Mouse (Mus musculus) ovary, adult 18-20 months (tissue): Measurements from ENCODE around the gene Dlx6.

Experiments
- DNase-seq: peaks from one replicate; pipeline ENCODE4 v3.0.0; 2022; ENCODE audit warnings: low spot score, mixed read lengths

The Dlx6 gene

GRCm38 (mm10) chr6:6863160-6863870 is at the start of gene Dlx6:
Gene Dlx6 (plus strand): TSS chr6:6863334.
- DNase-seq, result no peak

DNA sequence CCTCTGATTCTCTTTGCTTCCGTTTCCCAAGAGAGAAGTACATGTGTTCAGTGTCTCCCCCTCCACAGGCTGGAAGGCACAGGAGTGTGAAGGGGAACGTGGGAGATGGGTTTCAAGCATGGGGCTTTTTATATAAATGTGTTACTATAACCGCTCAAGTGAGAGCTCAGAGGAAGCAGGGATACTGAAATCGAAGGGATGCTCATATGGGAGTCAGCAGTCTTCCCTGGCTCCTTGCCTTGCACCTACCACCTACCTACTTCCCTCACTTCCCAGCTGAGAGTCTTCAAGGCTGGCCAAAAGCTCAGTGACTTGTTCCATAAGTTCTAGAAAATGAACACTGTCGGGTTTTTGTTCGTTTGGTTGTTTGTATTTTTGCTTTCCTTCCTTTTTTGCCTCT is 46.3 kb upstream of the Dlx6 start:
- DNase-seq, result no peak

DNA sequence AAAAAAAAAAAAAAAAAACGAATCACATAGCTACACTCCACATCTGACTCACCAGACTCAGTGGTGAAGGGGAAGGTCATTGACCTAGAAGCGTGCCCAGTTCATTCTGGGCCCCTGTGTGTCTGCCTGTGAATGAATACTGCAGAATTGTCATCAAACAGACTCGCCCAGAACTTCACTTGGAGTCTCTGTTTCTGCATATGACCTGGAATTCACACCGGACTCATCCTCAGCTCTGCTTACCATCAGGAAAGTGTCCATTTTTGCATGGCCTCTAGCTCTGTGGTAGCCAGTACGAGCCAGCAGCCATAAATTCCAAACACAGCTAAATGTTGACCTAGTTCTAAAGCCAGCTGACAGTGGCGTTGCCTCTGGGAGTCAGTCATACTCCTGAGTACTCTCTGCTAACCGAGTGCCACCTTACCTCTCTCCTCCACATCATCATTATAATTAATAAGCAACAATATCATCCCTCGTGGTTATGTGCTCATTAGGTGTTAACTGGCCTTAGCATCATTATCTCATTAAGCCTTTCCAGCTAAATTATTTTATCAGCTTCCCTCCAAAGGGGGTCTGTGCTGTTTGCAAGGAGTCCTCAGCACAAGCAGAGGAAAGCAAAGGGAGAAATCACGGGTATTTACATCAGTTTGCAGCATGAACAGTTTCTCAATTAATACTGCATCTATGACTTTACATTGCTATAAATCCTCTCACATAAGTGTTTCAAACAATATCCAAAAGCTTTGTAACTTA is 44.9 kb upstream of the Dlx6 start:
- DNase-seq, result no peak

DNA sequence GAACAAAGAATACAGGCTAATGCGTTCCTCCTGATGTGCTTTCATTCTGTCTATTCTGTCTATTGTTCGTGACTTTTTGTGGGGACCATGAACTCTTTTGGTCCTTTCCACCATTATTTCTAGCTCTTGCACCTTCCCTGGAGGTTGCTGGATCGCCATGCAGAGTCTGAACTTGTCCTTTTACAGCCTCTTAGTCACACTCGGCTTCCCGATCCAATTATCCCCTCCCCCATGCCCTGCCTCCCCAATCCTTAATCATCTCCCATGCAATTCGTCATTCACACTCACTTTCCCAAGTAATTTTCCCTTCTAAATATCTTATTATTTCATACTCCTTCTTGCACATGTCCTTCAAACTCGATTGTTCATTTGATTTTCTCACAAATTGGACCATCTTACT is 44.0 kb upstream of the Dlx6 start:
- no peak for DNase-seq

GRCm38 (mm10) chr6:6825313-6825712 is 37.8 kb upstream of the Dlx6 start:
- no peak for DNase-seq

- no peak for DNase-seq
These were observed 36.3 kb upstream of the Dlx6 start for GRCm38 (mm10) chr6:6826861-6827260.

GRCm38 (mm10) chr6:6830446-6830845 is 32.7 kb upstream of the Dlx6 start:
- no peak for DNase-seq

DNA sequence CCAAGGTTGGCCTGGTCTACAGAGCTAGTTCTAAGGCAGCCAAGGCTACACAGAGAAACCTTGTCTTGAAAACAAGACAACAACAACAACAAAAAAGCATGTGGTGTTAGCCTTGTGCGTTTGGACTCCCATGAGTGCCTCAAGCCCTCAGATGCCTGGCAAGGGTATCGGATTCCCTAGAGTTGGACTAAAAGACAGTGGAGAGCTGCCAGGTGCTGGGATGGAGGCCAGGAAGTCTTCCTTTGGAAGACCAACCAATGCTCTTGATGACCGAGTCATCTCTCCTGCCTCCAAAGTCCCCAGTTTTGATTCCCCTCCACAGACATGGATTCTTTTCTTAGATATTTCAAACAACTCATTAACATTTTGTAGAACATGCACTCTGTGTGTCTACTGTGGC is 29.8 kb upstream of the Dlx6 start:
- DNase-seq, result no peak

DNA sequence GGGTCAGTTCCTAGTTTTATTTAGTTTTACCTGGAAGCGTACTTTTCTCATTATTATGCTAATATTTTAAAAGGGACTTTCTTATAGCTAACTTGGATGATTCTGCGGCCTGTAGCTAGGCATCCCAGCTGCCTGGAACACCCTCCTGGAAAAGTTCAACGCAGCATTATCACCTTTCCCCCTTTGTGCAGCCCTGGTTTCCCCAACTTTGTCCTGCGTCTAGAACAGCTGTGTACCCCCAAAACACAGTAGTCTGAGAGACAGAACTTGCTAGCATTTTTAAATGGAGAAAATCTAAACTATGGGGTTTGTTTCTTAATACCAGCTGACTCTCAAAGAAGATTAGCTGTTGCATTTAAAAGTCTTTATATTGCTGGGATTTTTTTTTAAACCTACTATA is 14.6 kb upstream of the Dlx6 start:
- no peak for DNase-seq

DNA sequence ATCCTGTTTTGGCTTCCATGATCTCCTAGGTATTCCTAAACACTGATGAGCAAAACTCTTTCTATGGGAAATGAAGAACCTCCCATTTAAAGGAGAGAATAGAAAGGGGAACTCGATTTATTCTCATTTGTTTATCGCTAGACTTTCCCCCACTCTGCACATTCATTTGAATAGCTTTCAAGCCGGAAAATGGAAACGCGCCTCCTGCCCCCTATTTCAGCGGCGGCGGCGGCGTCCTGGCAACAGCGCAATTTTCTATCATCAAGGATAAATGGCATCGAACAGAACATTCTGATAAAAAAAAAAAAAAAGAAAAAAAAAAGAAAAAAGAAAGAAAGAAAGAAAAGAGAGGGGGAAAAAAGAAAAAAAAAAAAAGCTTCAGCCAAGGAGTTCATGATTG is 13.4 kb upstream of the Dlx6 start:
- no peak for DNase-seq

DNA sequence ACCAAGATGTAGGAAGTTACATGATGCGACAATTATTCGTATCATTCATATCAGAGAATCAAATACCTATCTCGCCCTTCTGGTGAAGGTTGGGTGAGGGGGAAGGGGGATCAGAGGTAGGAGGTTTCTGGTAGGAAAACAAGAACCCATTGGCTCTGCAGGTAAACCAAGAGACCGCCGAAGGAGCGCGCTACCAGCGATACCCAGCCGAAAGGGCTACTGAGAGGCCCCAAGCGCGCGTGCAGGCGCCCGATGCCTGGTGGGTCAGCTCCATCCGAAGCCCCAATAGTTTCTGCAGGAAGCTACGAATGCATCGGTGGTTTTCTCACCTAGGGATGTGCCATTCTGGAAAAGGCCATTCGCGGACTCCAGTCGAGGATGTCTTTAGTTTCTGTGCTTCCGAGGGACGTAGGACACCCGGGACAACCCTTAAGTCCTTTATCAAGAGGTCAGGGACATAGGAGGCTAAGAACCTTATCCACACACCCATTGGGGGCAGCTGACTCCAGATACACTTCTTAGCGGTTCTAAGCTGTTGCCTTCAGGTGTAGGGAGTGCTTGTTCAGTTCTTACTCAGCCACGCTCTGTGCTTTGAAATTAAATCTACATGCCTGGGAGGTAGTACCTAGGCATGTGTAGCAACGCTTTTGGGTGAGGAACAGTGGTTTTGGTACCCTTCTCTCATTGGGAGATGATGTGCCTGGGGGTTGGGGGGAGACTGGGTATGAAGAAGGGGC is 12.6 kb upstream of the Dlx6 start:
- DNase-seq, result no peak

DNA sequence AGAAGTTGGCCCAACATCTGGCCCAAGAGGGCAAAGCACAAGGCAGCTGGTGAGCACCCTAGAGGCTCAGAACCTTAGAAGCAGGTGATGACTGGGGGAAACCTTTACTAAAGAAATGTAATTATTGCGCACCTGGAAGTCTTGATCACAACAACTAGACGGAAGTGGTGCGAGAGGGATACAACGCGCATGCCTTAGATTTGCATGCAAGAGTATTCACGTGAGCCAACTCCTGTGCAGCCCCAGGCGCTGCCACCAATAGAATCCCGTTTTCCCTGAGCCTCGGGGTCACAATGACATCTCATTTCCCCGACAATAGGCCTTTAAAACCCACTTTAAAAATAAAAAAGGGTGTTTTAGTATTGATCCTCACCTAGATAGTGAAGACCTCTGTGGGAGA is 12.0 kb upstream of the Dlx6 start:
- DNase-seq, result no peak

DNA sequence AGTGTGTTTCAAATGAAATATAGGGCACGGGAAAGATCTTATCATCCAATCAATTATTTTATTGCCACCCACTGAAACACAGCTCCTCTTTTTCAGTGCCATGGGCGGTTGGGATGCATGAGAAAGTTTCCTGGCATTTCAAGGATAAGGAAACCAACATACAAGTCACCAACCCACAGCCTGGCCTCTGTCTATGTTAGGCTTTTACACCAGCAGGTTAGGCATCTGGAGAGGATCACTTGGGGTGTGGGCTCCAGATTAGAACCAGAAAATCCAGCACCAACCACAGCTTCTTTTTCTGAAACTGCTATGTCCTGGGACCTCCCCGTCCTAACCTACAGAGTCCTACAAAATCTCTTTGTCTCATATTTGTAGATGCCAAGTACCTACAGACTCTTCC is 10.2 kb upstream of the Dlx6 start:
- no peak for DNase-seq

DNA sequence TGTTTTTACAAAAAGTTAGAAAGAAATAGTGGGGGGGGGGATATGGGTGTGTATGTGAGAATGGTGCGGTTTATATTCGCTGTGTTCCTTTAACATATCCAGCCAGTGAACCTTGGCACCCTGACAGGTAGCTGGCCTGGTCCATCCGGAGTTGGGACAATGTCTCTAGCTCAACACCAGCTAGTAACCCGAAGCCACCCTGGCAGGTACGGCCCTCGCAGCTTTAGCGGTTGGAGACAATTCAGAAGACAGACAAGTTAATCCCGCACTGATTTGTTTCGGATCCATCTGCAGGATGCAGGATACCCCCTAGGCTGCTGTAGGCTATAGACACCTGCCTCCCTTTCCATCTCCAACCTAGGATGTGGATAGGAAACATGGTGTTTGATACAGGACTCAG is 9.0 kb upstream of the Dlx6 start:
- DNase-seq, result no peak

- DNase-seq, result no peak
These were observed 8.0 kb upstream of the Dlx6 start for GRCm38 (mm10) chr6:6854902-6855745.

- no peak for DNase-seq
These were observed 7.4 kb upstream of the Dlx6 start for GRCm38 (mm10) chr6:6855746-6856185.

- DNase-seq, result no peak
These were observed 6.8 kb upstream of the Dlx6 start for GRCm38 (mm10) chr6:6856316-6856715.

DNA sequence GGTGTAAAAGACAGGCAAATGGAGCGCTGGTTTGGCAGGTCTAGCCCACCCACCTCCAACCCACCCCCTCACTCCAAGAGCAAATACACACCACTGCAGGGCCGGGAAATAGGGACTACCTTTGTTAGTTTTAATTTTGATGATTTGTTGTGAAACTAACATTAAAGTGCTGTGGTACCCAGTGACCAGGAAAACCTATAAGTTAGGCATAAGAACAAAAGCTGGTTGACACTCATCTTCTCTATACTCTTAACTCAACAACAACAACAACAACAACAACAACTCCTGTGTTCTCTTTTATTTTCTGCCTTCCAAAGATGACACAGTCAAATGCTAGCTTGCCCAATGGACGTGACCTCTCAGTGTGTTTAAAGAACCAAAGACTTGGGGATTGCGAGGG is 6.3 kb upstream of the Dlx6 start:
- DNase-seq, result no peak

GRCm38 (mm10) chr6:6857766-6858165 is 5.4 kb upstream of the Dlx6 start:
- no peak for DNase-seq

DNA sequence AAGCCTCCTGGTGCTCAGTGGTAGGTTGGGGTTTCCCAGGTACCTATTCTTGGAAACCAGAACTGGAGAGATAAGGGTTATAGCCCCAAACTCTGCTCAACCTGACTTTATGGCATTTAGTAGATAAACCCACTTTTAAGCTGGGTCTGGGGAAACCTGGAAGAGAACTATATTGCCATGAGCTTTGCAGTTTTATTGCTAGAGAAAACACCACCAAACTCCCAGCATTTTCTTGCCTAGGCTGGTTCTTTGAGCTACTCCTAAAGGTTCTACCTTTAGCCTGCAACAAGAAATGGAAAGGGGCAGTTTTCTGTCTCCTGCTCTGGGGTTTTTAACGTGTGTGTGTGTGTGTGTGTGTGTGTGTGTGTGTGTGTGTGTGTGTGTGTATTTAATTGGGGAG is 4.6 kb upstream of the Dlx6 start:
- no peak for DNase-seq

GRCm38 (mm10) chr6:6859111-6859949 is 3.8 kb upstream of the Dlx6 start:
- no peak for DNase-seq
